ENCODE assay signal across 36 mouse cellular contexts in genomic region chr5:114032161-114032763, GRCm38 (mm10). TPM values are rescaled to one million over a fixed set of nuclear protein-coding genes. Genes with fewer than 3 reads are reported as not detected.
"Had no signal": no experiment of that assay in that cellular context is flagged by ENCODE, and none has a peak within 500 bp of the region (broad histone marks: within the 10 kb centered on the region; RNA-seq: fewer than 3 reads in every experiment).

No protein-coding gene starts in this region.

- H3K4me2 ChIP-seq: heart, embryonic 12.5 days; hindbrain, embryonic 12.5 days; hindbrain, embryonic 14.5 days; kidney, embryonic 15.5 days; limb, embryonic 13.5 days; limb, embryonic 15.5 days; liver, embryonic 12.5 days had no signal

- ATAC-seq: hindbrain, postnatal 0 days; intestine, postnatal 0 days; liver, embryonic 12.5 days had no signal

- H3K27ac ChIP-seq: heart, adult 2 months; heart, embryonic 10.5 days; hindbrain, embryonic 10.5 days; hindbrain, embryonic 12.5 days; hindbrain, embryonic 14.5 days; hindbrain, postnatal 0 days; kidney, embryonic 15.5 days; kidney, postnatal 0 days; layer of hippocampus, adult 2 months; left cerebral cortex, adult 2 months; limb, embryonic 13.5 days; limb, embryonic 15.5 days; liver, embryonic 12.5 days; liver, embryonic 14.5 days had no signal

- H3K4me1 ChIP-seq: heart, embryonic 12.5 days; hindbrain, embryonic 12.5 days; limb, embryonic 13.5 days; limb, embryonic 15.5 days; liver, embryonic 12.5 days had no signal

- H3K4me3 ChIP-seq: heart, adult 2 months; heart, embryonic 10.5 days; heart, embryonic 12.5 days; hindbrain, embryonic 10.5 days; hindbrain, embryonic 12.5 days; kidney, embryonic 15.5 days; layer of hippocampus, adult 2 months; left cerebral cortex, adult 2 months; limb, embryonic 13.5 days; limb, embryonic 15.5 days; liver, embryonic 12.5 days had no signal

- H3K36me3 ChIP-seq: heart, embryonic 10.5 days; heart, embryonic 12.5 days; kidney, embryonic 15.5 days; limb, embryonic 13.5 days; limb, embryonic 15.5 days; liver, embryonic 12.5 days had no signal

- H3K9me3 ChIP-seq: heart, embryonic 10.5 days; heart, embryonic 12.5 days; hindbrain, embryonic 10.5 days; hindbrain, embryonic 12.5 days; kidney, embryonic 15.5 days; limb, embryonic 13.5 days; limb, embryonic 15.5 days; liver, embryonic 12.5 days had no signal

- H3K27me3 ChIP-seq: hindbrain, embryonic 12.5 days; kidney, embryonic 15.5 days; limb, embryonic 13.5 days; limb, embryonic 15.5 days had no signal

- H3K9ac ChIP-seq: heart, embryonic 12.5 days; hindbrain, embryonic 12.5 days; hindbrain, embryonic 14.5 days; kidney, embryonic 15.5 days; limb, embryonic 13.5 days; limb, embryonic 15.5 days; liver, embryonic 12.5 days; liver, embryonic 14.5 days had no signal

- DNase-seq: gastrocnemius, postnatal 14 days; gastrocnemius, postnatal 36 days; heart, adult 11 months; heart, adult 2 months; heart, postnatal 10 days; heart, postnatal 4 days; kidney, adult 18-20 months; kidney, postnatal 25 days; kidney, postnatal 4 days; left cerebral cortex, postnatal 4 days had no signal

RNA-seq across cellular contexts. Expression of gene Dao, which starts 28.8 kb away (rescaled TPM):
- total RNA-seq: gastrocnemius, adult 18-20 months; gastrocnemius, adult 8-10 months; gastrocnemius, postnatal 14 days; gastrocnemius, postnatal 36 days; heart, adult 2 months; heart, postnatal 10 days; heart, postnatal 25 days; heart, postnatal 4 days; layer of hippocampus, adult 2 months; layer of hippocampus, postnatal 10 days; layer of hippocampus, postnatal 25 days; left cerebral cortex, adult 2 months; left cerebral cortex, postnatal 10 days; left cerebral cortex, postnatal 25 days; left cerebral cortex, postnatal 4 days; liver, adult 2 months had no signal
- polyA plus RNA-seq: heart, adult 2 months; heart, embryonic 10.5 days; heart, embryonic 12.5 days; heart, embryonic 14.5 days; heart, embryonic 16.5 days; hindbrain, embryonic 10.5 days; hindbrain, embryonic 12.5 days; hindbrain, embryonic 14.5 days; limb, embryonic 11.5 days; limb, embryonic 13.5 days; limb, embryonic 15.5 days; liver, adult 2 months; liver, embryonic 12.5 days; liver, embryonic 14.5 days had no signal

RNA-seq across cellular contexts. Expression of gene Svop, which starts 59.1 kb away (rescaled TPM):
- total RNA-seq: gastrocnemius, adult 18-20 months; gastrocnemius, adult 8-10 months; gastrocnemius, postnatal 14 days; gastrocnemius, postnatal 36 days; heart, adult 2 months; heart, postnatal 10 days; heart, postnatal 25 days; liver, adult 2 months had no signal
- polyA plus RNA-seq: liver, adult 2 months; liver, embryonic 12.5 days; liver, embryonic 14.5 days had no signal
